Mouse (Mus musculus): ENCODE data around the gene AI854703. TPM values are rescaled to one million over a fixed set of nuclear protein-coding genes. Genes with fewer than 3 reads are reported as not detected.

AI854703 gene
- polyA plus RNA-seq, 1 experiment = 0.31 TPM

DNA sequence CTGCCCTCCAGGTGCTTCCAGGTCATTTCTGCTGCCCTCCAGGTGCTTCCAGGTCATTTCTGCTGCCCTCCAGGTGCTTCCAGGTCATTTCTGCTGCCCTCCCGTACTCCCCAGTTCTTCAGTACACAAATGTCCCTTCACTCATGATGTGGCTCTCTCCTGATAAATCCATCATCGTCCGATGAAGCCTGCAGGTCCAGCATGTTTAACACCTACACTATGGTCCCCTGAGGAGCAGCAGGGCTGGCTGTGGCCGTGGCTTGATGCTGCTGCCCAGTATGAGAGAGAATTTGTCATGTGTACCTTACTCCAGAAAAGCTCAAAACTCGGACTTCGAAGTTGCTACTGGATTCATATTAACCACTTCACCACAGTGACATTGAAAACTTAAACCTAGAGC lies 14.8 kb downstream of the AI854703 start:
- no peak overlapping the region for H3K4me3 ChIP-seq (ENCODE audit: control insufficient read depth, low read depth, low read length)
- no peaks in the 10 kb centered on the region for H3K36me3 ChIP-seq (ENCODE audit: control insufficient read depth, insufficient read depth, low read length)
- H3K4me1 ChIP-seq (ENCODE audit: control insufficient read depth, insufficient read depth, low read length) = no peaks in the 10 kb centered on the region; the same call in 1 of the 2 replicates
- H3K27ac ChIP-seq (ENCODE audit: control insufficient read depth, insufficient read depth, low read depth, low read length) = no peak overlapping the region
- no peak for TF ChIP-seq POLR2A (IDR thresholded peaks at IDR 0.05; ENCODE audit: control insufficient read depth, low read depth, low read length)
- no peak for TF ChIP-seq CTCF (IDR thresholded peaks at IDR 0.05; ENCODE audit: control insufficient read depth, insufficient read depth, insufficient replicate concordance, low read depth, low read length)
- H3K27me3 ChIP-seq (ENCODE audit: control insufficient read depth, insufficient read depth, low read length) = no peaks in the 10 kb centered on the region

DNA sequence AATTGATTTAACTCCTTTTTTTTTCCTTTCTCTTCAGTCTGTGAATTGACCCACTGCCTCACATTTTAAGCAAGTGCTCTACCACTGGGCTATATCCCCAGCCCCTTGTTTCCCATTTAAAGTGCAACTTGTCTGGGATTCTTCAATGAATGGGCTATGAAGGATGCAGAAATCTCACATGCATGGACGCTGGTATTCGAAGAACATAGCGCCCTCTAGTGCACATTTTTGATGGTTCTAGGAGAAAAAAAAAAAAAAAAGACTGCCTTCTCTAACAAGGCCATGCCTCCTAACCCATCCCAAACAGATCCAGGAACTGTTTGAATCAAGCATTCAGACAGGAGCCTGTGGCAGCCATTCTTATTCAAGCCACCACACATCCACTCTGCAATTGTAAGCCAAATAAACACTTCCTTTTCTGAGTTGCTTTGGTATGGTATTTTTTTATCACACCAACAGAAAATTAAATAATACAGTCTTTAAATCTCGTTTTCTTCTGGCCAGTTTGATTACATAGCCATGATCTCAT lies 16.3 kb downstream of the AI854703 start:
- no peak for TF ChIP-seq POLR2A (IDR thresholded peaks at IDR 0.05; ENCODE audit: control insufficient read depth, low read depth, low read length)
- no peak for TF ChIP-seq CTCF (IDR thresholded peaks at IDR 0.05; ENCODE audit: control insufficient read depth, insufficient read depth, insufficient replicate concordance, low read depth, low read length)
- H3K36me3 ChIP-seq (ENCODE audit: control insufficient read depth, insufficient read depth, low read length) = no peaks in the 10 kb centered on the region
- no peak overlapping the region for H3K4me3 ChIP-seq (ENCODE audit: control insufficient read depth, low read depth, low read length)
- no peak overlapping the region for H3K27ac ChIP-seq (ENCODE audit: control insufficient read depth, insufficient read depth, low read depth, low read length)
- no peaks in the 10 kb centered on the region; the same call in 1 of the 2 replicates for H3K4me1 ChIP-seq (ENCODE audit: control insufficient read depth, insufficient read depth, low read length)
- H3K27me3 ChIP-seq (ENCODE audit: control insufficient read depth, insufficient read depth, low read length) = no peaks in the 10 kb centered on the region

DNA sequence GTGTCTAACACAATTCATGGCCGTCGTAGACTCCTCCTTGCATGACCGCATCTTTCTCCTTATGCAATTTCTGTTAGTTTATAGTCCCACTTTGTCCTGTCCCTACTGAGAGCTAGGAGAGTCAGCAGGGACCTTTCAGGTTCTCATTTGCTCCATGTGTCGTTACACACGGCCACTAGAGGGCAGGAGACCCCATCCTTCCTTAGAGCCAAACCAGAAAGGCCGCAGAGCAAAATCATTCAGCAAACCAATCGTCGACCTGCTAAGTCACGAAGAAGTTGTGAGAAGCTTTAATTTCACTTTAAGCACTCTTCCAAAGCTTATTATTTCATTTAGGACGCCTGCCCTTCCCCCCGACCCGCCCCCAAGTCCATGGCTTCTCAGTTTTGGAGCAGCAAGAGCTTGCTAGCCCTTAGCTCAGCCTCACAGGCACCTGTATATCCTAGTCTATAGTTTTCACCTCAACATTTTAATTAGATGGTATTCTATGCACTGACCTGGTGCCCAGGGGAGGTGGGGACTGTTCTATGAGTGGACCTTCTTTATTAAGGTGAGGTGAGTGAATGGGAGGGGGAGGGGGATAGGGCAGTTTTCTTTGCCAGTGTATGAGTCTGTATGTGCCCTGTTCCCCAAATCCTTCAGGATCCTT lies 19.2 kb downstream of the AI854703 start:
- no peak overlapping the region for H3K27ac ChIP-seq (ENCODE audit: control insufficient read depth, insufficient read depth, low read depth, low read length)
- TF ChIP-seq CTCF (IDR thresholded peaks at IDR 0.05; ENCODE audit: control insufficient read depth, insufficient read depth, insufficient replicate concordance, low read depth, low read length) (peak; percentile 71; the same call in 1 of the 2 replicates), POLR2A (IDR thresholded peaks at IDR 0.05; ENCODE audit: control insufficient read depth, low read depth, low read length) (no peak)
- no peaks in the 10 kb centered on the region; the same call in 1 of the 2 replicates for H3K4me1 ChIP-seq (ENCODE audit: control insufficient read depth, insufficient read depth, low read length)
- H3K4me3 ChIP-seq (ENCODE audit: control insufficient read depth, low read depth, low read length) = no peak overlapping the region
- no peaks in the 10 kb centered on the region for H3K36me3 ChIP-seq (ENCODE audit: control insufficient read depth, insufficient read depth, low read length)
- H3K27me3 ChIP-seq (ENCODE audit: control insufficient read depth, insufficient read depth, low read length) = no peaks in the 10 kb centered on the region

DNA sequence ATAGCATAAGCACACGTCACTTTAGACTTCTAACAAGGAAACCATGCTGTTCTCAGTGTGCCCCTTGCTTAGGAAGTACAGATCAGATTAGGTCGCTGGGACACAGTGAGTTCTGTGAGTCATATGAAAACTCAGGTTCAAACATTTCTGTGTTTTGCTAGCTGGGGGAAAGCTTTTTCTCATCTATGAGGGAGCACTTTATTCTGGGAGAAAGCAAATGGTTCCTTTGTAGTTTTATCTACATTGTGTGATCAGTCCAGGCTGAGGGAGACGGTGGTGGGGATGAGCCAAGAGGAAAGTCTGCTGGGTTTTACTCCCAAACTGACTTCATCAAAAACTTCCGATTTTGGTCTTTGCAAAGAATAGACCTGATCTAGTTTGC lies 19.7 kb downstream of the AI854703 start:
- no peaks in the 10 kb centered on the region for H3K27me3 ChIP-seq (ENCODE audit: control insufficient read depth, insufficient read depth, low read length)
- TF ChIP-seq POLR2A (IDR thresholded peaks at IDR 0.05; ENCODE audit: control insufficient read depth, low read depth, low read length) (no peak), CTCF (IDR thresholded peaks at IDR 0.05; ENCODE audit: control insufficient read depth, insufficient read depth, insufficient replicate concordance, low read depth, low read length) (no peak)
- H3K4me3 ChIP-seq (ENCODE audit: control insufficient read depth, low read depth, low read length) = no peak overlapping the region
- H3K27ac ChIP-seq (ENCODE audit: control insufficient read depth, insufficient read depth, low read depth, low read length) = no peak overlapping the region
- no peaks in the 10 kb centered on the region for H3K36me3 ChIP-seq (ENCODE audit: control insufficient read depth, insufficient read depth, low read length)
- no peaks in the 10 kb centered on the region; the same call in 1 of the 2 replicates for H3K4me1 ChIP-seq (ENCODE audit: control insufficient read depth, insufficient read depth, low read length)

DNA sequence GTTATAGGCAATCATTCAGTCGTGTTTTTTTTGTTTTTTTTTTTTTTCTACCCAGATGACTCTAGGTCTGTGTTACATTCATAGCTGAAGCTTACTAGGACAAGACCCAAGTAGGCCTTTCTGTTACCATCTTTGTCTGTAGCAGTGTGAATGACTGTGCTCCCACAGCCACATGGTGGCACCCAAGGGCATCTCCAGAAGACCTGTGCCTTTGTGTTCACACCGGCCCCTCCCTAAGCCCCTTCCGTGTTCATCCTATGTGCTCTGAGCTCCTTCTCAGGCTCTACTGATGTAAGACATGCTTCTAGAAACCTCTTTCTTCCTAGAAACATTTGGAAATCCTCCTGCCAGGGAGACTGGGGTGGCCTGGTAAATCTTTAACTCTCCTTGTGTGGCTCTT lies 20.4 kb downstream of the AI854703 start, which contains the start of gene Gimap8:
Gene Gimap8, plus strand, starts transcription at position 240 of the 400 bp plus-strand sequence.
- Histone ChIP-seq H3K4me3 (ENCODE audit: control insufficient read depth, low read depth, low read length) (no peak within 1 kb of the TSS), H3K4me1 (ENCODE audit: control insufficient read depth, insufficient read depth, low read length) (no peaks in the 10 kb centered on the region; the same call in 1 of the 2 replicates), H3K27me3 (ENCODE audit: control insufficient read depth, insufficient read depth, low read length) (no peaks in the 10 kb centered on the region), H3K36me3 (ENCODE audit: control insufficient read depth, insufficient read depth, low read length) (no peaks in the 10 kb centered on the region), H3K27ac (ENCODE audit: control insufficient read depth, insufficient read depth, low read depth, low read length) (no peak within 1 kb of the TSS)
- TF ChIP-seq CTCF (IDR thresholded peaks at IDR 0.05; ENCODE audit: control insufficient read depth, insufficient read depth, insufficient replicate concordance, low read depth, low read length) (peak; percentile 19; the same call in 1 of the 2 replicates), POLR2A (IDR thresholded peaks at IDR 0.05; ENCODE audit: control insufficient read depth, low read depth, low read length) (no peak)

DNA sequence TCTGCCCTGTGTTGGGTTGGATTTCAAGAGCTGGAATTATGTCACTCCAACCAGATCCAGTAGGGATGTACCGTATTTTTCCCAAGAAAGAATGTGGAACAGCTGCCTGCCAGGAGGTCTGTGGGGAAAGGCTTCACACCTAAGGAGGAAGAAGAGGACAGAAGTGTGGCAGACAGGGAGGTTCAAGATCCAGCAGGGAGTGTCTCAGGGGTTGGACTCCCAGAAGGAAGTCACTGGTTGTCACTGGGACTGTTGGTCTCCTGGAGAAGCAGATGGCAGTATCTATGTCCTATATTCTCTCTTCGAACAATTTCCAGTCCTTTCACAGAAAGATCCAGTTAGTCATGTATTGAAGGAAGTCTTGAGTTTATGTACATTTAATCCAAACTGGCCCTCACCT lies 21.0 kb downstream of the AI854703 start:
- Histone ChIP-seq H3K36me3 (ENCODE audit: control insufficient read depth, insufficient read depth, low read length) (no peaks in the 10 kb centered on the region), H3K4me3 (ENCODE audit: control insufficient read depth, low read depth, low read length) (no peak overlapping the region), H3K27ac (ENCODE audit: control insufficient read depth, insufficient read depth, low read depth, low read length) (no peak overlapping the region), H3K4me1 (ENCODE audit: control insufficient read depth, insufficient read depth, low read length) (no peaks in the 10 kb centered on the region; the same call in 1 of the 2 replicates), H3K27me3 (ENCODE audit: control insufficient read depth, insufficient read depth, low read length) (no peaks in the 10 kb centered on the region)
- TF ChIP-seq POLR2A (IDR thresholded peaks at IDR 0.05; ENCODE audit: control insufficient read depth, low read depth, low read length) (no peak), CTCF (IDR thresholded peaks at IDR 0.05; ENCODE audit: control insufficient read depth, insufficient read depth, insufficient replicate concordance, low read depth, low read length) (no peak)

DNA sequence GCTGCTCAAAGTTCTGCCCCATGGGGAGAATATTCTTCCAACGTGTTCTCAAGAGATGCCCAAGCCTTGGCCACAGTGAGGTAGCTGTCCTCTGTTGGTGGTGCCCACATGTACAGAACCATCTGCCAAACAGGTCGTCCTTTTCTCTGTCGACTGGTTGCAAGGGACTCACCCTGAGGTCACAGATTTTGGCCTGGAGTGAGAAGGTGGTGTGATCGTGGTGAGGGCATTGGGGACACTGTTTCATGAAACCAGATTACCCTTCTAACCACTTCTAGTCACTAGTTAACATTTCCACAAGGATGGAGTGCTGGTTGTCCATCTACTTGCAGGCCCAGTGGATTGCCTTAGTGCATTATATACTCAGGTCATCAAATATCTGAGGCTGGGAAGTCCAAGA lies 22.2 kb downstream of the AI854703 start:
- no peaks in the 10 kb centered on the region for H3K27me3 ChIP-seq (ENCODE audit: control insufficient read depth, insufficient read depth, low read length)
- H3K27ac ChIP-seq (ENCODE audit: control insufficient read depth, insufficient read depth, low read depth, low read length) = no peak overlapping the region
- no peak overlapping the region for H3K4me3 ChIP-seq (ENCODE audit: control insufficient read depth, low read depth, low read length)
- no peaks in the 10 kb centered on the region for H3K36me3 ChIP-seq (ENCODE audit: control insufficient read depth, insufficient read depth, low read length)
- H3K4me1 ChIP-seq (ENCODE audit: control insufficient read depth, insufficient read depth, low read length) = no peaks in the 10 kb centered on the region; the same call in 1 of the 2 replicates
- TF ChIP-seq CTCF (IDR thresholded peaks at IDR 0.05; ENCODE audit: control insufficient read depth, insufficient read depth, insufficient replicate concordance, low read depth, low read length) (no peak), POLR2A (IDR thresholded peaks at IDR 0.05; ENCODE audit: control insufficient read depth, low read depth, low read length) (no peak)
